Mouse (Mus musculus): Measurements from ENCODE around the gene Lfng. TPM values are rescaled to one million over a fixed set of nuclear protein-coding genes. Genes with fewer than 3 reads are reported as not detected.

Gene Lfng
- 12.6 and 15.4 TPM in 2 replicates for polyA plus RNA-seq (2014; fragmentation: Nextera tagmentation; extraction: Ambion mirVana)

GRCm38 (mm10) chr5:140607001-140607835 lies at the start of gene Lfng:
Gene Lfng, plus strand, starts transcription at chr5:140607320.
- Histone ChIP-seq H3K36me3 (ENCODE audit: control insufficient read depth, insufficient read depth, low read length) (no peaks in the 10 kb centered on the region), H3K9me3 (ENCODE audit: control insufficient read depth, low read length) (no peaks in the 10 kb centered on the region), H3K27ac (ENCODE audit: low read depth) (no peak within 1 kb of the TSS; the same call in 1 of the 2 replicates), H3K27me3 (replicated peaks; ENCODE audit: control insufficient read depth, insufficient read depth, low read length) (peaks cover 50% of the 10 kb centered on the region), H3K9ac (ENCODE audit: low read length) (peak within 1 kb of the TSS; percentile 53), H3K4me2 (ENCODE audit: low read length) (peak within 1 kb of the TSS; percentile 51), H3K4me3 (ENCODE audit: low read depth, low read length) (peak within 1 kb of the TSS; percentile 50), H3K4me1 (replicated peaks; ENCODE audit: control insufficient read depth, insufficient read depth, low read length) (peaks cover 49% of the 10 kb centered on the region)
- ATAC-seq (replicated peaks; ENCODE audit: low FRiP score, low TSS enrichment, low read depth): peak; percentile 47
- DNase-seq (ENCODE audit: low spot score): peak; percentile 87
- WGBS: under 1% methylated on average over 90 of the region's 91 CpGs

DNA sequence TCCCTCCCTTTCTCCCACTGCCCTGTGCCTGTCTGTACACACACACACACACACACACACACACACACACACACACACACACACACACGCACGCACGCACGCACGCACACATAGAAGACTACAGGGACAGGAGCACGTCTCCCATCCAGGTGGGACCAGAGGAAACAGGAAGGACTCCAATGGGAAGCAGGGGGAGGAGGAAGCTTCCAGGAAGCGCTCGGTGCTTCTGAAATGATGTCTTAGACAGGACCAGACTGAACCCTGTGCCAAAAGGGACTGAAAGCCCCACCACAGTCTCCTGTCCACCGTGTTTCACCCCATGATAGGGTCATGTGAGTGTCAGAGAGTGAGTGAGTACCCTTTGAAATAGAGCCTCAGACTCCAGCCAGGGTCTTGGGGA lies 44.5 kb upstream of the Lfng start:
- Histone ChIP-seq H3K9me3 (ENCODE audit: control insufficient read depth, low read length) (no peaks in the 10 kb centered on the region), H3K4me3 (ENCODE audit: low read depth, low read length) (no peak overlapping the region), H3K4me2 (ENCODE audit: low read length) (no peak overlapping the region), H3K4me1 (replicated peaks; ENCODE audit: control insufficient read depth, insufficient read depth, low read length) (peaks cover 5% of the 10 kb centered on the region), H3K36me3 (ENCODE audit: control insufficient read depth, insufficient read depth, low read length) (no peaks in the 10 kb centered on the region), H3K27ac (ENCODE audit: low read depth) (no peak overlapping the region), H3K9ac (ENCODE audit: low read length) (no peak overlapping the region), H3K27me3 (replicated peaks; ENCODE audit: control insufficient read depth, insufficient read depth, low read length) (no peaks in the 10 kb centered on the region)
- ATAC-seq (replicated peaks; ENCODE audit: low FRiP score, low TSS enrichment, low read depth) (no peak), DNase-seq (ENCODE audit: low spot score) (no peak)
- WGBS: 69% methylated on average over 9 of the region's 9 CpGs

DNA sequence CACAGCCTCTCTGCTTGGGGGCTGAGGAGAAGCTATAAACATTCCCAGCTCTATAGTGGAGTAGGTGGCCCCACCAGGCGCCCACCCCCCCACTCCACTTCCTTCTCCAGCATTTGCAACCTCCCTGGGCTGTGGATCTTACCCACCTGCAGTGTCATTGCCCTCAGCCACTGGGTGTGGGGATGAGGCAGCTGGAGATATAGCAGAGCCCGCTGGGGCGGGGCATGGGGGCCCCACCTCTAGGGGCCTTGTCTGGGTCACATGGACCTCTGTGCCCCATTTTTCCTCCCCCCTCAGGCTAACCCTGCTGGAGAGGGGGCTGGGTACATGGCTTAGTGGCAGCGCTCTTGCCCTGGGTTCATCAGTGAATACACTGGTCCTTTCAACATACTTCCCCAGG lies 42.2 kb upstream of the Lfng start, which contains the start of gene Grifin:
TSS of gene Grifin (minus strand) at position 176 of the 400 bp plus-strand sequence.
- 69% methylated on average over 4 of the region's 4 CpGs for WGBS
- ATAC-seq (replicated peaks; ENCODE audit: low FRiP score, low TSS enrichment, low read depth): no peak
- no peak within 1 kb of the TSS for H3K27ac ChIP-seq (ENCODE audit: low read depth)

GRCm38 (mm10) chr5:140565451-140565850 lies 41.7 kb upstream of the Lfng start:
- no peak overlapping the region for H3K4me3 ChIP-seq (ENCODE audit: low read depth, low read length)
- peaks cover 11% of the 10 kb centered on the region for H3K4me1 ChIP-seq (replicated peaks; ENCODE audit: control insufficient read depth, insufficient read depth, low read length)
- no peak for DNase-seq (ENCODE audit: low spot score)
- ATAC-seq (replicated peaks; ENCODE audit: low FRiP score, low TSS enrichment, low read depth): peak; percentile 17; the same call in 1 of the 2 replicates
- no peak overlapping the region for H3K27ac ChIP-seq (ENCODE audit: low read depth)
- H3K36me3 ChIP-seq (ENCODE audit: control insufficient read depth, insufficient read depth, low read length): no peaks in the 10 kb centered on the region
- 35% methylated on average over 5 of the region's 5 CpGs for WGBS
- H3K4me2 ChIP-seq (ENCODE audit: low read length): no peak overlapping the region
- no peaks in the 10 kb centered on the region for H3K27me3 ChIP-seq (replicated peaks; ENCODE audit: control insufficient read depth, insufficient read depth, low read length)
- no peak overlapping the region for H3K9ac ChIP-seq (ENCODE audit: low read length)
- H3K9me3 ChIP-seq (ENCODE audit: control insufficient read depth, low read length): no peaks in the 10 kb centered on the region

More for the DNA sequence above, 42.2 kb upstream of the Lfng start, which contains the start of gene Grifin:
- Histone ChIP-seq H3K36me3 (ENCODE audit: control insufficient read depth, insufficient read depth, low read length) (no peaks in the 10 kb centered on the region), H3K27me3 (replicated peaks; ENCODE audit: control insufficient read depth, insufficient read depth, low read length) (no peaks in the 10 kb centered on the region), H3K9ac (ENCODE audit: low read length) (no peak within 1 kb of the TSS), H3K4me2 (ENCODE audit: low read length) (no peak within 1 kb of the TSS), H3K4me1 (replicated peaks; ENCODE audit: control insufficient read depth, insufficient read depth, low read length) (peaks cover 11% of the 10 kb centered on the region), H3K9me3 (ENCODE audit: control insufficient read depth, low read length) (no peaks in the 10 kb centered on the region), H3K4me3 (ENCODE audit: low read depth, low read length) (no peak within 1 kb of the TSS)
- no peak for DNase-seq (ENCODE audit: low spot score)

- Histone ChIP-seq H3K4me3 (ENCODE audit: low read depth, low read length) (no peak overlapping the region), H3K4me1 (replicated peaks; ENCODE audit: control insufficient read depth, insufficient read depth, low read length) (peaks cover 11% of the 10 kb centered on the region), H3K27ac (ENCODE audit: low read depth) (no peak overlapping the region), H3K27me3 (replicated peaks; ENCODE audit: control insufficient read depth, insufficient read depth, low read length) (no peaks in the 10 kb centered on the region), H3K9me3 (ENCODE audit: control insufficient read depth, low read length) (no peaks in the 10 kb centered on the region), H3K9ac (ENCODE audit: low read length) (no peak overlapping the region), H3K36me3 (ENCODE audit: control insufficient read depth, insufficient read depth, low read length) (no peaks in the 10 kb centered on the region), H3K4me2 (ENCODE audit: low read length) (no peak overlapping the region)
- 67% methylated on average over 6 of the region's 6 CpGs for WGBS
- ATAC-seq (replicated peaks; ENCODE audit: low FRiP score, low TSS enrichment, low read depth) (peak; percentile 33; the same call in 1 of the 2 replicates), DNase-seq (ENCODE audit: low spot score) (peak; percentile 75)
Measured at GRCm38 (mm10) chr5:140565856-140566255, 41.3 kb upstream of the Lfng start.

GRCm38 (mm10) chr5:140566271-140566670 lies 40.8 kb upstream of the Lfng start:
- H3K4me1 ChIP-seq (replicated peaks; ENCODE audit: control insufficient read depth, insufficient read depth, low read length): peaks cover 11% of the 10 kb centered on the region
- H3K27me3 ChIP-seq (replicated peaks; ENCODE audit: control insufficient read depth, insufficient read depth, low read length): no peaks in the 10 kb centered on the region
- H3K4me2 ChIP-seq (ENCODE audit: low read length): no peak overlapping the region
- H3K9ac ChIP-seq (ENCODE audit: low read length): no peak overlapping the region
- H3K9me3 ChIP-seq (ENCODE audit: control insufficient read depth, low read length): no peaks in the 10 kb centered on the region
- no peaks in the 10 kb centered on the region for H3K36me3 ChIP-seq (ENCODE audit: control insufficient read depth, insufficient read depth, low read length)
- no peak for ATAC-seq (replicated peaks; ENCODE audit: low FRiP score, low TSS enrichment, low read depth)
- no peak overlapping the region for H3K4me3 ChIP-seq (ENCODE audit: low read depth, low read length)
- no peak for DNase-seq (ENCODE audit: low spot score)
- 72% methylated on average over 4 of the region's 4 CpGs for WGBS
- no peak overlapping the region for H3K27ac ChIP-seq (ENCODE audit: low read depth)

DNA sequence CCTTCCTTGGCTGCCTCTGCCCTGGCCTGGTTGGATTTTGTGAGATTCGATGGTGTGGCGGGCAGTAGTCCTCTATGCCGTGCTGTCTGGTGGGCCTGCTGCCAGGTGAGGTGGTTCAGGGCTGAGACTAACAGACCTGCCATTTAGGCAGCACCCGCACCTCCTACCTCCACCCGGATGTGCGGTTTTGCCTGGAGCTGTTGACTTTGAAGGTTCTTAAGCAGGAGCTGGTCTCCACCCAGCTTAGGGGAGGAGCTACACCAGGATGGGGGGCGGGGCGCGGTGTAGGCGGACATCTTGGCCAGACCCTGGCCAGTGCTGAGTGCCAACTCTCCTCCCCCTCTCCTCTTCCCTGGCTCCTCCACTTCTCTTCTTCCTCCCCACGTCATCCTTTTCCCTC lies 39.8 kb upstream of the Lfng start:
- peaks cover 11% of the 10 kb centered on the region for H3K4me1 ChIP-seq (replicated peaks; ENCODE audit: control insufficient read depth, insufficient read depth, low read length)

GRCm38 (mm10) chr5:140567751-140568150 lies 39.4 kb upstream of the Lfng start:
- Histone ChIP-seq H3K27ac (ENCODE audit: low read depth) (no peak overlapping the region), H3K36me3 (ENCODE audit: control insufficient read depth, insufficient read depth, low read length) (no peaks in the 10 kb centered on the region), H3K9me3 (ENCODE audit: control insufficient read depth, low read length) (no peaks in the 10 kb centered on the region), H3K4me3 (ENCODE audit: low read depth, low read length) (no peak overlapping the region), H3K4me1 (replicated peaks; ENCODE audit: control insufficient read depth, insufficient read depth, low read length) (peaks cover 11% of the 10 kb centered on the region), H3K4me2 (ENCODE audit: low read length) (no peak overlapping the region), H3K27me3 (replicated peaks; ENCODE audit: control insufficient read depth, insufficient read depth, low read length) (no peaks in the 10 kb centered on the region), H3K9ac (ENCODE audit: low read length) (no peak overlapping the region)
- ATAC-seq (replicated peaks; ENCODE audit: low FRiP score, low TSS enrichment, low read depth) (no peak), DNase-seq (ENCODE audit: low spot score) (no peak)
- WGBS: 89% methylated on average over 5 of the region's 5 CpGs

More for the DNA sequence above, 39.8 kb upstream of the Lfng start:
- DNase-seq (ENCODE audit: low spot score): no peak
- Histone ChIP-seq H3K9me3 (ENCODE audit: control insufficient read depth, low read length) (no peaks in the 10 kb centered on the region), H3K9ac (ENCODE audit: low read length) (no peak overlapping the region), H3K27ac (ENCODE audit: low read depth) (no peak overlapping the region), H3K36me3 (ENCODE audit: control insufficient read depth, insufficient read depth, low read length) (no peaks in the 10 kb centered on the region), H3K4me3 (ENCODE audit: low read depth, low read length) (no peak overlapping the region), H3K27me3 (replicated peaks; ENCODE audit: control insufficient read depth, insufficient read depth, low read length) (no peaks in the 10 kb centered on the region), H3K4me2 (ENCODE audit: low read length) (no peak overlapping the region)
- WGBS: 51% methylated on average over 11 of the region's 11 CpGs
- no peak for ATAC-seq (replicated peaks; ENCODE audit: low FRiP score, low TSS enrichment, low read depth)

All from intestine, embryonic 14.5 days (tissue).